Mouse (Mus musculus): ENCODE results near the gene Tnpo3. TPM values are rescaled to one million over a fixed set of nuclear protein-coding genes. Genes with fewer than 3 reads are reported as not detected.
"Not testable (repeated sequence)": the region's sequence is repeated elsewhere in the genome, so short reads cannot be mapped to it uniquely, and the experiment has no call there.

Tnpo3 gene
- polyA plus RNA-seq, 1 experiment = 62.6 TPM

DNA sequence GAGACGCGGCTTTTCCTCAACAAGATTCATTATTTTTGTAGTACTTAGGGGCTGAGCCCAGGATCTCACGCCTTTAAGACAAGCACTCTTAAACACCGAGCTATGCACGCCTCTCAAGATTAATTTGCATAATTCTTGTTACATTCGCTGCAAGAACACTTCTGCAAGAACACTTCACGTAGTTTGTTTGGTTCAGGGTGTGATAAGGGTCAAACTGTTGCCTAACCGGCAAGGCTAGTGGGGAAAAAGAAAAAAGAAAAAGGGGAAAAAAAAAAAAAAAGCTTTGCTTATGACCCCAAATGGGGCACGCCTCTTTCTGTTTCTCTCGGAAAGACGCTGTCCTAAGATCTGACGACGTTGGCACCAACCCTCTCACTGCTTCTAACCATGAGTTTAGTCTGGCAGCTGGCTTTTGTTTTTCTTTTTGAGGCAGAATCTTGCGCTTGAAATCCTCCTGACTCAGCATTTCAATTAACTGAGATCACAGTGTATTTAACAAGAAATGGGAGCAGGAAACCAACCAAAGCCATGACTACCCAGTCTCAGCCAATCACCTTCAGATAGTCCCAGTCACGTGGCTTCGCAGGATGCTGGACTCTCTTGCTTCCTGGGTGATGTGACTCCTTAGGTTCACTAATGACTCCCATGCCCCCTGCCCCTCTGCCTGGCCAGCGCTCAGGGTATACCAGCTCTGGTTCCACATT is 11.3 kb upstream of the Tnpo3 start:
- Histone ChIP-seq H3K36me3 (ENCODE audit: control insufficient read depth, insufficient read depth, low read length) (no peaks in the 10 kb centered on the region), H3K27me3 (ENCODE audit: control insufficient read depth, insufficient read depth, low read length) (no peaks in the 10 kb centered on the region), H3K27ac (ENCODE audit: control insufficient read depth, insufficient read depth, low read length) (no peak overlapping the region), H3K4me1 (replicated peaks; ENCODE audit: control insufficient read depth, insufficient read depth, low read length) (no peaks in the 10 kb centered on the region), H3K4me3 (ENCODE audit: control insufficient read depth, insufficient read depth, low read length) (no peak overlapping the region)
- no peak for TF ChIP-seq POLR2A (IDR thresholded peaks at IDR 0.05; ENCODE audit: control insufficient read depth, extremely low read depth, insufficient read depth, low read length, poor library complexity)
- no peak for TF ChIP-seq CTCF (IDR thresholded peaks at IDR 0.05; ENCODE audit: borderline replicate concordance, control insufficient read depth, extremely low read depth, insufficient read depth, low read length, poor library complexity)
- whole genome bisulfite sequencing = 88% methylated on average over 17 of the region's 17 CpGs
- no peak for DNase-seq

DNA sequence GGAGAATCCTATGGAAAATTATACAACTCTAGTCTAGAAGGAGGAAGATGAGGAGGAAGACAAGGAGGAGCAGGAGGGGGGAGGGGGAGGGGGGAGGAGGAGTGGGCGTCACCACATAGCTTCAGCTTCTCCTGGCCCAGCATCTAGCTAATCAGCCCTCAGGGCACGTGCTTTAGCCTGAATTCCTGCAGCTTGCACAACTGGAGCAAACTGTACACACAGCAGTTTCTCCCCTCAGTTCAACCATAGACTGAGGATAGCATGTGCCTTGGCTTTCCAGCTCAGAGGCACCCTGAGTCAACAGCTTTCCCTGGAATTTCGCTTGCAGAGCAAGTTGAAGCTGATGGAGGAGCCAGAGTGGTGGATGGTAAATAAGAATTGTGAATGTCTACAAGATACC is 10.5 kb upstream of the Tnpo3 start:
- Histone ChIP-seq H3K27ac (ENCODE audit: control insufficient read depth, insufficient read depth, low read length) (no peak overlapping the region), H3K27me3 (ENCODE audit: control insufficient read depth, insufficient read depth, low read length) (no peaks in the 10 kb centered on the region), H3K4me1 (replicated peaks; ENCODE audit: control insufficient read depth, insufficient read depth, low read length) (no peaks in the 10 kb centered on the region), H3K4me3 (ENCODE audit: control insufficient read depth, insufficient read depth, low read length) (no peak overlapping the region), H3K36me3 (ENCODE audit: control insufficient read depth, insufficient read depth, low read length) (no peaks in the 10 kb centered on the region)
- DNase-seq = no peak
- 74% methylated on average over 3 of the region's 3 CpGs for WGBS
- no peak for TF ChIP-seq POLR2A (IDR thresholded peaks at IDR 0.05; ENCODE audit: control insufficient read depth, extremely low read depth, insufficient read depth, low read length, poor library complexity)
- no peak for TF ChIP-seq CTCF (IDR thresholded peaks at IDR 0.05; ENCODE audit: borderline replicate concordance, control insufficient read depth, extremely low read depth, insufficient read depth, low read length, poor library complexity)

DNA sequence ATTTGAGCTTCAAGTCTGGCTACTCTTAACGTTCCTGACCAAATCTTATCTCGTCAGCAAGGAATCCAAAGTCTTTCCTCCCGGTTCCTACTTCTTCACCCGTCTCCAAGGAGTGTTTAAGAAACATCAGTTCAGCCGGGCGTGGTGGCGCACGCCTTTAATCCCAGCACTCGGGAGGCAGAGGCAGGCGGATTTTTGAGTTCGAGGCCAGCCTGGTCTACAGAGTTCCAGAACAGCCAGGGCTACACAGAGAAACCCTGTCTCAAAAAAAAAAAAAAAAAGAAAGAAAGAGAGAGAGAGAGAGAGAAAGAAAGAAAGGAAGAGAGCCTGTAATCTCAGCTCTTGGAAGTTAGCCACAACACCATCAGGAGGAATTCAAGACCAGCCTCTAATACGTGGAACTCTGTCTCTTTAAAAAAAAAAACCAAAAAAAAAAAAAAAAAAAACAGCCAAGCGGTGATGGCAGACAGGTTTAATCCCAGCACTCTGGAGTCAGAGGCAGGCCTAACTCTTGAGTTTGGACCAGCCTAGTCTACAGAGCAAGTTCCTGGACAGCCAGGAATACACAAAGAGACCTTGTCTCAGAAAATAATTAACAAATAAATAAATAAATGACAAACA is 443 bp upstream of the Tnpo3 start:
- not testable (repeated sequence) for DNase-seq; H3K4me1 ChIP-seq (replicated peaks; ENCODE audit: control insufficient read depth, insufficient read depth, low read length); H3K36me3 ChIP-seq (ENCODE audit: control insufficient read depth, insufficient read depth, low read length); H3K27me3 ChIP-seq (ENCODE audit: control insufficient read depth, insufficient read depth, low read length)
- Histone ChIP-seq H3K4me3 (ENCODE audit: control insufficient read depth, insufficient read depth, low read length) (peak overlapping the region; percentile 68), H3K27ac (ENCODE audit: control insufficient read depth, insufficient read depth, low read length) (peak overlapping the region; percentile 43)
- WGBS = 14% methylated on average over 13 of the region's 13 CpGs

GRCm38 (mm10) chr6:29600188-29600587 is 9.5 kb downstream of the Tnpo3 start:
- DNase-seq = no peak
- Histone ChIP-seq H3K4me3 (ENCODE audit: control insufficient read depth, insufficient read depth, low read length) (no peak overlapping the region), H3K4me1 (replicated peaks; ENCODE audit: control insufficient read depth, insufficient read depth, low read length) (no peaks in the 10 kb centered on the region), H3K27me3 (ENCODE audit: control insufficient read depth, insufficient read depth, low read length) (no peaks in the 10 kb centered on the region), H3K27ac (ENCODE audit: control insufficient read depth, insufficient read depth, low read length) (no peak overlapping the region), H3K36me3 (ENCODE audit: control insufficient read depth, insufficient read depth, low read length) (no peaks in the 10 kb centered on the region)
- TF ChIP-seq CTCF (IDR thresholded peaks at IDR 0.05; ENCODE audit: borderline replicate concordance, control insufficient read depth, extremely low read depth, insufficient read depth, low read length, poor library complexity) (no peak), POLR2A (IDR thresholded peaks at IDR 0.05; ENCODE audit: control insufficient read depth, extremely low read depth, insufficient read depth, low read length, poor library complexity) (no peak)

DNA sequence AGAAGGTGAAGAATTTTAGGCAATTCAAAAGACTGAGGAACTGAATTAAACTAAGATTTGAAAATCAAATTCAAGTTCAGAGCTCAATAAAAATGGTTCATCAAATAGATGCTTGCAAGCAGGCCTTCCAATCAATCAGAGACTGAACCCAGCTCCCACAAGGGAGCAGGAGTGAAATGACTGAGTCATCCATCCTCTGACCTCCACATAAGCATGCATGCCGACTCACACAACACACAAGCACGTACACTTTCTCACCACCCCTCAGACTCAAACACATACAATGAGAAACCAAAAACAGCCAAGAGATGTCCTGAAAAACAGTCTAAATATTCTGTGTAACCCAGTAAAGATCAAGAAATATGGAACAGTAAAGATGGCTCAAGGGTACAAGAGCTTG is 14.0 kb downstream of the Tnpo3 start:
- TF ChIP-seq POLR2A (IDR thresholded peaks at IDR 0.05; ENCODE audit: control insufficient read depth, extremely low read depth, insufficient read depth, low read length, poor library complexity) (no peak), CTCF (IDR thresholded peaks at IDR 0.05; ENCODE audit: borderline replicate concordance, control insufficient read depth, extremely low read depth, insufficient read depth, low read length, poor library complexity) (no peak)
- H3K27me3 ChIP-seq (ENCODE audit: control insufficient read depth, insufficient read depth, low read length) = no peaks in the 10 kb centered on the region
- no peak overlapping the region for H3K4me3 ChIP-seq (ENCODE audit: control insufficient read depth, insufficient read depth, low read length)
- no peaks in the 10 kb centered on the region for H3K36me3 ChIP-seq (ENCODE audit: control insufficient read depth, insufficient read depth, low read length)
- no peak for DNase-seq
- WGBS = 85% methylated on average over 2 of the region's 2 CpGs
- no peak overlapping the region for H3K27ac ChIP-seq (ENCODE audit: control insufficient read depth, insufficient read depth, low read length)
- no peaks in the 10 kb centered on the region for H3K4me1 ChIP-seq (replicated peaks; ENCODE audit: control insufficient read depth, insufficient read depth, low read length)

DNA sequence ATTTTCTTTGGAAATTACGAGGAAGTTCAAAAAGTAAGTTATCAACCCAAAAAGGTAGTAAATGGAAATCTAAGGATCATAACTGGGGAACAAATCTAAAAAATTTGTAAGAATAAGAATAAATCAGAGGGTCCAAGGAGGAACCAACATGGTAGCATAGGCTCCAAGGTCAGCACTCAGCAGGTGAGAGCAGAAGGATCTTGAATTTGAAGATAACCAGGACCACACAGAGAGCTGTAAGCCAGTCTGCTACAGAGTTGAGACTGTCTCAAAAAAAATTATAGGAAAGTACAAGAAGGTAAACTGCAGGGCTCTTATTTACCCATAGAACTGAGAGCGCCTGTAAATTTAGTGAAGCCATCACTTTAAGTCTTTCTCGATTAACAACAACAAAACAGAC is 28.5 kb downstream of the Tnpo3 start:
- H3K4me3 ChIP-seq (ENCODE audit: control insufficient read depth, insufficient read depth, low read length) = no peak overlapping the region
- H3K27me3 ChIP-seq (ENCODE audit: control insufficient read depth, insufficient read depth, low read length) = no peaks in the 10 kb centered on the region
- H3K4me1 ChIP-seq (replicated peaks; ENCODE audit: control insufficient read depth, insufficient read depth, low read length) = no peaks in the 10 kb centered on the region
- WGBS = 97% methylated on average over 3 of the region's 3 CpGs
- DNase-seq = no peak
- peaks cover 73% of the 10 kb centered on the region for H3K36me3 ChIP-seq (ENCODE audit: control insufficient read depth, insufficient read depth, low read length)
- no peak overlapping the region for H3K27ac ChIP-seq (ENCODE audit: control insufficient read depth, insufficient read depth, low read length)
- TF ChIP-seq CTCF (IDR thresholded peaks at IDR 0.05; ENCODE audit: borderline replicate concordance, control insufficient read depth, extremely low read depth, insufficient read depth, low read length, poor library complexity) = no peak
- TF ChIP-seq POLR2A (IDR thresholded peaks at IDR 0.05; ENCODE audit: control insufficient read depth, extremely low read depth, insufficient read depth, low read length, poor library complexity) = no peak

- Histone ChIP-seq H3K36me3 (ENCODE audit: control insufficient read depth, insufficient read depth, low read length) (peaks cover 69% of the 10 kb centered on the region), H3K27ac (ENCODE audit: control insufficient read depth, insufficient read depth, low read length) (no peak overlapping the region), H3K4me1 (replicated peaks; ENCODE audit: control insufficient read depth, insufficient read depth, low read length) (no peaks in the 10 kb centered on the region), H3K27me3 (ENCODE audit: control insufficient read depth, insufficient read depth, low read length) (no peaks in the 10 kb centered on the region), H3K4me3 (ENCODE audit: control insufficient read depth, insufficient read depth, low read length) (no peak overlapping the region)
- TF ChIP-seq CTCF (IDR thresholded peaks at IDR 0.05; ENCODE audit: borderline replicate concordance, control insufficient read depth, extremely low read depth, insufficient read depth, low read length, poor library complexity) (no peak), POLR2A (IDR thresholded peaks at IDR 0.05; ENCODE audit: control insufficient read depth, extremely low read depth, insufficient read depth, low read length, poor library complexity) (no peak)
- DNase-seq = no peak
- 96% methylated on average over 1 of the region's 1 CpGs for WGBS
These were observed 28.9 kb downstream of the Tnpo3 start for GRCm38 (mm10) chr6:29580770-29581169.

DNA sequence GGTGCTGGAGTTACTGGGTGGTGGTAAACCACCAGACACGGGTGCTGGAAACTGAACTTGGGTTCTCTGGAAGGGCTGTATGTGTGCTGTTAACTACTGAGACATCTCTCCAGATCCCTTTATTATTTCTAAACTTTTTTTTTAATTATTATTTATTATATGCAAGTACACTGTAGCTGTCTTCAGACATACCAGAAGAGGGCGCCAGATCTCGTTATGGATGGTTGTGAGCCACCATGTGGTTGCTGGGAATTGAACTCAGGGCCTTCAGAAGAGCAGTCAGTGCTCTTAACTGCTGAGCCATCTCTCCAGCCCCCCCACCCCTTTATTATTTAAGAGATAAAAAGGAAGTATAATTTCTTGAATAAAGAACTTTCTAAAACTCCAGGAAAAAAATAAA is 33.3 kb downstream of the Tnpo3 start:
- not testable (repeated sequence) for H3K27me3 ChIP-seq (ENCODE audit: control insufficient read depth, insufficient read depth, low read length); H3K4me3 ChIP-seq (ENCODE audit: control insufficient read depth, insufficient read depth, low read length); DNase-seq; H3K27ac ChIP-seq (ENCODE audit: control insufficient read depth, insufficient read depth, low read length); H3K4me1 ChIP-seq (replicated peaks; ENCODE audit: control insufficient read depth, insufficient read depth, low read length)
- peaks cover 74% of the 10 kb centered on the region for H3K36me3 ChIP-seq (ENCODE audit: control insufficient read depth, insufficient read depth, low read length)
- 97% methylated on average over 3 of the region's 3 CpGs for WGBS
